ENCODE assay signal across 8 mouse cellular contexts in genomic region chr2:92391703-92392317, GRCm38 (mm10). TPM values are rescaled to one million over a fixed set of nuclear protein-coding genes. Genes with fewer than 3 reads are reported as not detected.
DNase-seq lines count a peak whose midpoint lies in the region; ATAC-seq and TF ChIP-seq lines count a peak whose summit lies in the region.

No protein-coding gene starts in this region.

- no peak for ATAC-seq in heart, postnatal 0 days (ENCODE audit: insufficient read depth, low read depth)
- ATAC-seq in hindbrain, embryonic 11.5 days (ENCODE audit: low FRiP score): 0 out of 2 replicates have a peak, but pooled peaks have one; percentile 2
- no peak; the same call in 1 of the 2 replicates for ATAC-seq in midbrain, embryonic 12.5 days (ENCODE audit: low FRiP score, low read depth)

- WGBS in heart, postnatal 0 days: 33% methylated on average over 11 of the region's 11 CpGs
- 24% methylated on average over 11 of the region's 11 CpGs for WGBS in hindbrain, embryonic 11.5 days
- WGBS in midbrain, embryonic 12.5 days: 24% methylated on average over 11 of the region's 11 CpGs

- no peak overlapping the region for H3K9ac ChIP-seq in heart, postnatal 0 days (replicated peaks; ENCODE audit: low read depth, low read length)
- H3K9ac ChIP-seq in hindbrain, embryonic 11.5 days (ENCODE audit: low read depth, low read length): peak overlapping the region; percentile 54
- H3K9ac ChIP-seq in midbrain, embryonic 12.5 days (replicated peaks): peak overlapping the region; percentile 75

- no peaks in the 10 kb centered on the region for H3K9me3 ChIP-seq in heart, postnatal 0 days (replicated peaks; ENCODE audit: control insufficient read depth, low read length)
- no peaks in the 10 kb centered on the region for H3K9me3 ChIP-seq in hindbrain, embryonic 11.5 days (ENCODE audit: control insufficient read depth, low read length)
- H3K9me3 ChIP-seq in midbrain, embryonic 12.5 days: no peaks in the 10 kb centered on the region

- peaks cover 16% of the 10 kb centered on the region for H3K4me1 ChIP-seq in heart, postnatal 0 days (ENCODE audit: control insufficient read depth, insufficient read depth)
- H3K4me1 ChIP-seq in brown adipose tissue, adult 24 weeks (ENCODE audit: control insufficient read depth, insufficient read depth, insufficient read length, low read length): no peaks in the 10 kb centered on the region; the same call in 1 of the 2 replicates
- H3K4me1 ChIP-seq in hindbrain, embryonic 11.5 days (replicated peaks; ENCODE audit: control insufficient read depth, insufficient read depth, low read length): peaks cover 37% of the 10 kb centered on the region
- peaks cover 59% of the 10 kb centered on the region for H3K4me1 ChIP-seq in midbrain, embryonic 12.5 days

- H3K4me3 ChIP-seq in heart, postnatal 0 days (ENCODE audit: low read depth, low read length): no peak overlapping the region
- peak overlapping the region; percentile 29; the same call in 1 of the 2 replicates for H3K4me3 ChIP-seq in brown adipose tissue, adult 24 weeks (ENCODE audit: insufficient read depth, low read depth, low read length)
- H3K4me3 ChIP-seq in hindbrain, embryonic 11.5 days (ENCODE audit: low read depth, low read length): peak overlapping the region; percentile 32
- peak overlapping the region; percentile 45 for H3K4me3 ChIP-seq in midbrain, embryonic 12.5 days

- DNase-seq in heart, postnatal 0 days (ENCODE audit: low spot score): no peak
- DNase-seq in heart, postnatal 14 days: no peak
- no peak for DNase-seq in hindbrain, embryonic 11.5 days (ENCODE audit: low spot score)
- no peak for DNase-seq in ovary, postnatal 10 days (ENCODE audit: low spot score)
- no peak for DNase-seq in right cerebral cortex, adult 18-20 months
- DNase-seq in lung, postnatal 10 days: no peak

- peaks cover 46% of the 10 kb centered on the region for H3K27me3 ChIP-seq in heart, postnatal 0 days (ENCODE audit: control insufficient read depth, insufficient read depth, low read length)
- no peaks in the 10 kb centered on the region for H3K27me3 ChIP-seq in hindbrain, embryonic 11.5 days (ENCODE audit: control insufficient read depth, insufficient read depth, low read length)
- peaks cover 12% of the 10 kb centered on the region; the same call in 1 of the 2 replicates for H3K27me3 ChIP-seq in midbrain, embryonic 12.5 days

- H3K4me2 ChIP-seq in heart, postnatal 0 days (ENCODE audit: low read depth, low read length): peak overlapping the region; percentile 44
- peak overlapping the region; percentile 49 for H3K4me2 ChIP-seq in hindbrain, embryonic 11.5 days (replicated peaks; ENCODE audit: low read depth, low read length)
- peak overlapping the region; percentile 92 for H3K4me2 ChIP-seq in midbrain, embryonic 12.5 days (replicated peaks)

- intact Hi-C loops in heart, postnatal 14 days (cut with DNase I): no loop called here

- no peak for TF ChIP-seq CTCF in heart, postnatal 0 days (IDR thresholded peaks at IDR 0.05; ENCODE audit: low read depth)

- H3K36me3 ChIP-seq in heart, postnatal 0 days (replicated peaks; ENCODE audit: control insufficient read depth, insufficient read depth, low read length): no peaks in the 10 kb centered on the region
- H3K36me3 ChIP-seq in hindbrain, embryonic 11.5 days (ENCODE audit: control insufficient read depth, insufficient read depth, low read length): no peaks in the 10 kb centered on the region
- peaks cover 6% of the 10 kb centered on the region for H3K36me3 ChIP-seq in midbrain, embryonic 12.5 days

- no peak overlapping the region for H3K27ac ChIP-seq in heart, postnatal 0 days (ENCODE audit: low read depth)
- no peak overlapping the region for H3K27ac ChIP-seq in brown adipose tissue, adult 24 weeks (replicated peaks; ENCODE audit: low read depth, low read length)
- peak overlapping the region; percentile 95 for H3K27ac ChIP-seq in hindbrain, embryonic 11.5 days (ENCODE audit: low read depth, low read length)
- H3K27ac ChIP-seq in midbrain, embryonic 12.5 days (replicated peaks): peak overlapping the region; percentile 95

- no peak for TF ChIP-seq EP300 in heart, postnatal 0 days (IDR thresholded peaks at IDR 0.05; ENCODE audit: low read depth)

RNA-seq across cellular contexts. Expression of gene Mapk8ip1, which starts 9.3 kb away (rescaled TPM):
- 5.6 and 8.4 TPM in 2 replicates for total RNA-seq in heart, postnatal 0 days (2014; rRNA removed; ENCODE audit: low replicate concordance)
- 2.7 and 3.1 TPM in 2 replicates for polyA plus RNA-seq in heart, postnatal 0 days (2015; fragmentation: Nextera tagmentation; extraction: Ambion mirVana)
- total RNA-seq in heart, postnatal 14 days (2021): 1 to 10 TPM; 7.4 to 8.6 TPM
- polyA plus RNA-seq in brown adipose tissue, adult 24 weeks (2012; ENCODE audit: insufficient read depth, insufficient read length, missing spikeins): 9.4 and 9.6 TPM in 2 replicates
- polyA plus RNA-seq in hindbrain, embryonic 11.5 days (2014; fragmentation: Nextera tagmentation; extraction: Ambion mirVana): 33.3 and 39.0 TPM in 2 replicates
- 105 and 112 TPM in 2 replicates for polyA plus RNA-seq in midbrain, embryonic 12.5 days (2016; fragmentation: Nextera tagmentation; extraction: Ambion mirVana)

RNA-seq across cellular contexts. Expression of gene 1700029I15Rik, which starts 9.5 kb away (rescaled TPM):
- 2.8 and 4.6 TPM in 2 replicates for total RNA-seq in heart, postnatal 0 days (2014; rRNA removed; ENCODE audit: low replicate concordance)
- polyA plus RNA-seq in heart, postnatal 0 days (2015; fragmentation: Nextera tagmentation; extraction: Ambion mirVana): 0.56 and 0.87 TPM in 2 replicates
- 1 to 10 TPM; 1.4 to 1.9 TPM for total RNA-seq in heart, postnatal 14 days (2021)
- 3.3 and 4.1 TPM in 2 replicates for polyA plus RNA-seq in brown adipose tissue, adult 24 weeks (2012; ENCODE audit: insufficient read depth, insufficient read length, missing spikeins)
- 2.4 and 3.3 TPM in 2 replicates for polyA plus RNA-seq in hindbrain, embryonic 11.5 days (2014; fragmentation: Nextera tagmentation; extraction: Ambion mirVana)
- 7.4 TPM in 2 replicates for polyA plus RNA-seq in midbrain, embryonic 12.5 days (2016; fragmentation: Nextera tagmentation; extraction: Ambion mirVana)

RNA-seq across cellular contexts. Expression of gene Large2, which starts 17.1 kb away (rescaled TPM):
- total RNA-seq in heart, postnatal 0 days (2014; rRNA removed; ENCODE audit: low replicate concordance): not detected in 2 replicates
- 0.25 and 0.47 TPM in 2 replicates for polyA plus RNA-seq in heart, postnatal 0 days (2015; fragmentation: Nextera tagmentation; extraction: Ambion mirVana)
- under 1 TPM; 0.32 to 0.36 TPM for total RNA-seq in heart, postnatal 14 days (2021)
- polyA plus RNA-seq in brown adipose tissue, adult 24 weeks (2012; ENCODE audit: insufficient read depth, insufficient read length, missing spikeins): 1.9 TPM in 1 of 2 replicates, not detected in the other
- 4.0 and 4.7 TPM in 2 replicates for polyA plus RNA-seq in hindbrain, embryonic 11.5 days (2014; fragmentation: Nextera tagmentation; extraction: Ambion mirVana)
- 4.7 and 7.4 TPM in 2 replicates for polyA plus RNA-seq in midbrain, embryonic 12.5 days (2016; fragmentation: Nextera tagmentation; extraction: Ambion mirVana)

RNA-seq across cellular contexts. Expression of gene Pex16, which starts 17.3 kb away (rescaled TPM):
- 14.1 and 28.5 TPM in 2 replicates for total RNA-seq in heart, postnatal 0 days (2014; rRNA removed; ENCODE audit: low replicate concordance)
- 27.5 and 27.7 TPM in 2 replicates for polyA plus RNA-seq in heart, postnatal 0 days (2015; fragmentation: Nextera tagmentation; extraction: Ambion mirVana)
- 10 to 100 TPM; 23.6 to 25.1 TPM for total RNA-seq in heart, postnatal 14 days (2021)
- polyA plus RNA-seq in brown adipose tissue, adult 24 weeks (2012; ENCODE audit: insufficient read depth, insufficient read length, missing spikeins): 78.2 and 89.5 TPM in 2 replicates
- 18.4 and 20.8 TPM in 2 replicates for polyA plus RNA-seq in hindbrain, embryonic 11.5 days (2014; fragmentation: Nextera tagmentation; extraction: Ambion mirVana)
- polyA plus RNA-seq in midbrain, embryonic 12.5 days (2016; fragmentation: Nextera tagmentation; extraction: Ambion mirVana): 26.1 and 27.2 TPM in 2 replicates

RNA-seq across cellular contexts. Expression of gene Cry2, which starts 42.0 kb away (rescaled TPM):
- total RNA-seq in heart, postnatal 0 days (2014; rRNA removed; ENCODE audit: low replicate concordance): 9.5 and 15.3 TPM in 2 replicates
- polyA plus RNA-seq in heart, postnatal 0 days (2015; fragmentation: Nextera tagmentation; extraction: Ambion mirVana): 14.0 and 17.3 TPM in 2 replicates
- 10 to 100 TPM; 20.9 to 26.6 TPM for total RNA-seq in heart, postnatal 14 days (2021)
- polyA plus RNA-seq in brown adipose tissue, adult 24 weeks (2012; ENCODE audit: insufficient read depth, insufficient read length, missing spikeins): 11.7 and 14.6 TPM in 2 replicates
- 21.5 and 22.1 TPM in 2 replicates for polyA plus RNA-seq in hindbrain, embryonic 11.5 days (2014; fragmentation: Nextera tagmentation; extraction: Ambion mirVana)
- 36.1 and 37.7 TPM in 2 replicates for polyA plus RNA-seq in midbrain, embryonic 12.5 days (2016; fragmentation: Nextera tagmentation; extraction: Ambion mirVana)

Comparison
In these comparisons a context has a peak if more than half of its experiments do, and no peak if none do; other contexts are left out.
1. H3K27ac ChIP-seq: peak in hindbrain, embryonic 11.5 days (single experiment) and midbrain, embryonic 12.5 days (single experiment); none in heart, postnatal 0 days (single experiment) and brown adipose tissue, adult 24 weeks (single experiment).
2. Peak in every context shown above with its lines, with median percentiles within 50 percentile points of each other: H3K4me2 ChIP-seq.